Mouse (Mus musculus) T-helper 2 cell (primary cell): ENCODE results near the gene Asgr1.
"Not testable (repeated sequence)": the region's sequence is repeated elsewhere in the genome, so short reads cannot be mapped to it uniquely, and the experiment has no call there.

Experiments used
- in situ Hi-C: fragments of 300-600 bp; cut with MboI, MseI; formaldehyde crosslinking; loops from one replicate; pipeline ENCODE4 v1.15.1; 2025; ENCODE audit warnings: high pct_unique_total_duplicates

The Asgr1 gene

DNA sequence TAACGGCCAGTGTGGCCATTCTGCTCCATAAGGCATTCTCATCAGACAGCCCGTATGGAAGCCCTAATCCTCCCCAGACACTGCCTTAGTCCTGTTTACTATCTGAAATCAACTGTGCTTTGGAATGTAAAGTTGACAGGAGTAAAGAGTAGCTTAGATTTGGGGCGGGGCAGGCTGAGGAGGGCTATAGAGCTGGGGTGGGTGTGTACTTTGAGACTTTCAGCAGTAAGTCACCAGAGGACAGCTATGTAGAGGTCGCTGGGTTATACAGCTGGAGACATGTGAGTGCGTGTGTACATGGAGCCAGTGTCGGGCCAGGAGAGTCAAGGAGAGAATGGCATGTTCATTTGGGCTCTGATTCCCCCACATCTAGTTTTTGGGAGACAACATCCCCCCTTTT is 6.0 kb downstream of the Asgr1 start:
- in situ Hi-C loops, result loop anchor here (5.0 kb wide), 2 partner anchors 37 to 142 kb away; no protein-coding TSS in a partner anchor

DNA sequence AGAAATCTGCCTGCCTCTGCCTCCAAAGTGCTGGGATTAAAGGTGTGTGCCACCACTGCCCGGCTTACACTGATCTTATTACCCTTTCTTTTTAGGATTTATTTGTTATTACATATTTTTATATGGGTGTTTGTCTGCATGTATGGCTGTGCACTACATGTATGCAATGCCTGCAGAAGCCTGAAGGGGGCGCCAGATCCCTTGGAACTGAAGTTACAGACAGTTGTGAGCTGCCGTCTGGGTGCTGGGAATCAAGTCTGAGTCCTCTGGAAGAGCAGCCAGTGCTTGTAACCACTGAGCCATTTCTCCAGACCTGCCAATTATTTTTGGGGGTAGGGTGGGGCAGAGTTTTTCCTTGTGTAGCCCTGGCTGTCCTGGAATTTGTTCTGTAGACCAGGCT is 9.2 kb downstream of the Asgr1 start:
- in situ Hi-C loops, result no loop called here

GRCm38 (mm10) chr11:70066701-70067100 is 12.8 kb downstream of the Asgr1 start:
- in situ Hi-C loops, result no loop called here

DNA sequence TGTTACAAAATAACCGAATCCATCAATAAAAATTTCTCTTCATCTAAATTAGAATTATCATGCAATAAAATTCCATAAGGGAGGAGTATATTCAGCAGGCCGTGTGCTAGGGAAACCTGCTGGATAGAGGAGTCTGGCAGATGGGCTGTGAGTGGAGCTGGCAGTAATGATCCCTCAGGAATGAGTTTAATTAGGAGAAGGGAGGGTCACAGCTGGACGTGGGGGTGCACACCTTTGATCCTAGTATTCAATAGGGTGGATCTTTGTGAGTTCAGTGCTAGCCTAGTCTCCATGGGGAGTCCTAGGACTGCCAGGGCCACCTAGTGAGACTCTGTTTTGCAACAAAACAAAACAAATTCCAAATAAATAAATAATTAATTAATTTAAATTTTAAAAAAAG is 14.4 kb downstream of the Asgr1 start:
- in situ Hi-C loops, result no loop called here

DNA sequence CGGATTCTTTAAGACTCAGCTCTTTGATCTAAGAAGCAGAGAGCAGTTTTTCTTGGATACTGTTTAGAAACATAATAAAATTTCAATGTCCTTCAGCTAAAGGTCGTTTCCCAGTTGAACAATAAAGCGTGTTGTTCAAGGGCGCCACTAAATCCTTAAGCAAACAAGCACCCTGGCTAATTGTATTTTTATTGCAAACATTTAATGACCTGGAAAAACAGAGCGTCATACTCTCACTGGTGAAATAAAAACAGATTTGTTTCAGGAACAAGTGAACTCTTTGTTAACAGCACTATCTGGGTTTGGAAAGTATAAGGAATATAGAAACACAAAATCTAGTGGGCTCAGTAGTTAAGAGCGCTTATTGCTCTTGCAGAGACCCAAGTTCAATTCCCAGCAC is 16.2 kb downstream of the Asgr1 start:
- in situ Hi-C loops, result no loop called here

DNA sequence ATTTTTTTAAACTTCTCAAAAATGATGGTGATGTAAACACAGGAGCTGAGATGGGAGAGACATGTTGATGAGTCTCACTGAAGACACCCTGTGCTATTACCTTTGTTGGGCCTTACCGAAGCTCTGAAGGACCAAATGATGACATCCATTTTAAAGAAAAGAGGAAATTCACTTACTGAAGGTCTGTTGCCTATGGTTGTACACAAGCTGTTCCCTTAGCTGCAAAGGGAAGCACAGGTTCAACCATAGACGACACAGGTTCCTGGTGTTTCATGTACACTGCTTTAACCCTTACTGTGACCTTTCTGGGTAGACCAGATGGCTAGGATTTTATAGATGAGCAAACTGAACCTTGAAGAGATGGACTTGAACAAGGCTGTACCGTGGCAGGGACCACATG is 16.7 kb downstream of the Asgr1 start:
- in situ Hi-C loops, result not testable (repeated sequence)

DNA sequence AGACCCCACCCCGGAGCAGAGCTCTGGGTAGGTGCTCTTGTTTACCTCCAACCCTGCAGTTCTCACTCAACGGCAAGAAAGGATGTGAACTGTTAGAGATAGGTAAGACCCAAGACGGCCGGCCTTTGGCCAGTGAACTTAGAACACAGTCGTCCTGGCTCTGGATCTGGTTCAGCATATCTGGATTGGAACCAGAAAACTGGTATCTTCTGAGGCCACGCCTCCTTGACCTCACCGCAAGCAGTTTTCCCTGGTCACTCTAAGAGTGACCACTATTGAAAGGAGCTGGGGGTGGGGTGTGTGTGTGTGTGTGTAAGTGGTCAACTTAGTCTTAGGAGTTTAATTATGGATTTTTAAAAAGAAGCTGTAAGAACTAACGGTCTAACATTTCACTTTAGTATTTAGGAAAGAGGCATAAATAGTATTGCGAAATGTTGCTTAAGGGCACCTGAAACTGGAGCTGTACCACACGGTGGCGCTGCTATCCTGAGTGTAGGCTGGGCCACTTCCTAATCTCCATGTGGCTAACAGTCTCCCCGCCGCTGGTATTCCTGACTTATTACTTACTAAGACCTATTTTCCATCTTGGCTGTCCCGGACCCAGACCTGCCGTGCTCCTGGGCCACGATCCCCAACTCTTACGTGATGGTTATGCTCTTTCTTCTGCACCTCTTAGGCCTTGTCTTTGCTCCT is 20.6 kb downstream of the Asgr1 start:
- in situ Hi-C loops, result no loop called here

DNA sequence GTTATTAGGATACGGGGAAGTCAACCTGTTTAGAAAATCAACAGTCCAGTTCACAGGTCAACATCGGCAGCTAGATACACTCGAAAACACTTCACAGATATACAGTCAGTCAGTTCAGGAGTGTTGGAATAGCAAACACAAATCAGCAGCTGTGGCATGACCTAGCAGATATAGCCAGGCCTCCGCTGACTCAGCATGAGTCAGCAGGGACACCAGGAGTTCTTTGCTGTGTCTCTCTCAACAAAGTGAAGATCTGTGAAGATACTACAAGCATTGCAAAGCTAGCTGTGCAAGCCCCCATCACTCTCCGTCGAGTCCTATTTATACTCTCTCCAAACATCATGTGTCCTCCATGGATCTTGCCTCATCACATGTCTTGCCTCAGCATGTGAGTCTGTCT is 21.7 kb downstream of the Asgr1 start:
- in situ Hi-C loops, result no loop called here

DNA sequence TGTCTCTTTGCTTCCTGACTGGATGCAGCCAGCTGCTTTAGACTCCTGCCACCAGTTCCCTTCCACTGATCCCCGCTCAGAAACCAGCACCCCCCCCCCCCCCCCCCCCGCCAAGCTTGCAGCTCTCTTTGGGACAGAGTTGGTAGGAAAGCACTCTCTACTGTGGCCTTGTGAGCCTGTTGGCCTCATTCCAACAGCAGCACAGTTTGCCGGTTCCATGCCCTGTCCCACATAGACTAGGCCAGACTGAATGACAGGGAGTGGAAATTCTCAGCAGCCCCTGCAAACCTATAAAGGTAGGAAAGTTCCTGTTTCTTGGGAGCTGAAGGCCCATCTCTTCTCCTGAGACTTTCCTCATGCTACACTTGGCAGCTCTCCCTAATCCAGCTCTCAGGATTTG is 23.6 kb downstream of the Asgr1 start:
- in situ Hi-C loops, result no loop called here

DNA sequence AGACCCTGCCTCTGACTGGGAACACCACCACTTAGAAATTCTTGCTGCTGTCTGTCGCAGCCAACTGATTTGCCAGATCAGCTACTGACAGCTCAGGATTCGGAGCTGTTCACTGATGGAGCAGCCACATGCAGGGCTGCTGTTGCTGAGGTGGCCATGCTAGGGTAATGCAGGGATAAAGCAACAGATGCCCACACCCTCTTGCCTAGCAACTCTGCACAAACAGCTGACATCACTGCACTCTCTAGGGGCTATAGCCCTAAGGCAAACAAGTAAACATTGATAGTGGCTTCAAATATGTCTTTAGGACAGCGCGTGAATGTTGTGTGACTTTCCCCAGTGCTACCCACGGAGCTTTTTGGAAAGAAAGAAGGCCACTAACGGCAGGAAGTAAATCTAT is 25.3 kb downstream of the Asgr1 start:
- in situ Hi-C loops, result no loop called here

GRCm38 (mm10) chr11:70079928-70080327 is 26.0 kb downstream of the Asgr1 start:
- in situ Hi-C loops, result no loop called here

DNA sequence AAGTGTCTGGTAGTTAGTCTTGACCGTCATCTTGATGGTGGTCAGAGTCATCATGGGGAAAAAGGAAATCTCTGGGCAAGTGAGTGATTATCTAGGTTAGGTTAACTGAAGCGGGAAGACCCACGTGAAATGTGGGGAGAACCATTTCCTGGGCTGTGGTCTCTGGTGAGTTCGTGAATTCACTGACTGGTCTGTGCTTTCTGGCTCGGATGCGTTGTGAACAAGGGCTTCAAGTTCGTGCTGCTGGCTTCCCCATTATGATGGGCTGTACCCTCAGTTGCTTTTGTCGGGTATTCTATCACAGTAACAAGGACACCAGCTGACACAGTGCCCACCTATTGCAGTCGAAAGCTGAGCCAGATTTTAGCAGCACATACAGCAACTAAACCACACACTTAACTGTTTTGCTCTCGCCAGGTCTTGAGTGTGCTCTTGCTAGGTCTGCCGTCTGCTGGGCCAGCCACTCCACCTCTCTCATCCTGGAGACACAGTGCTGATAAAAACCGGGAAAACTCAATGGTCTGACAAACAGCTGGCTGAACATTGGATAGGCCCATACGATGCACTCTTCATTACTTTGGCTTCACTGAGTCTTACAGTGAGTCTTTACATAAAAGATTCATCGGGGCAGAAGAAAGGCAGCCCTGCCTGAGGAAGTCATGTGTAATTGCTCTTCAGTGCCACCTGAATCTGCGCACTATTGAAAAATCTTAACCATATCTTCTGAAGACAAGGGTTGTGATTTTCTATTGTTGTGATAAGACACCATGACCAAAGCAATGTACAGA is 27.1 kb downstream of the Asgr1 start:
- in situ Hi-C loops, result no loop called here

GRCm38 (mm10) chr11:70084563-70084962 is 30.7 kb downstream of the Asgr1 start:
- in situ Hi-C loops, result no loop called here

DNA sequence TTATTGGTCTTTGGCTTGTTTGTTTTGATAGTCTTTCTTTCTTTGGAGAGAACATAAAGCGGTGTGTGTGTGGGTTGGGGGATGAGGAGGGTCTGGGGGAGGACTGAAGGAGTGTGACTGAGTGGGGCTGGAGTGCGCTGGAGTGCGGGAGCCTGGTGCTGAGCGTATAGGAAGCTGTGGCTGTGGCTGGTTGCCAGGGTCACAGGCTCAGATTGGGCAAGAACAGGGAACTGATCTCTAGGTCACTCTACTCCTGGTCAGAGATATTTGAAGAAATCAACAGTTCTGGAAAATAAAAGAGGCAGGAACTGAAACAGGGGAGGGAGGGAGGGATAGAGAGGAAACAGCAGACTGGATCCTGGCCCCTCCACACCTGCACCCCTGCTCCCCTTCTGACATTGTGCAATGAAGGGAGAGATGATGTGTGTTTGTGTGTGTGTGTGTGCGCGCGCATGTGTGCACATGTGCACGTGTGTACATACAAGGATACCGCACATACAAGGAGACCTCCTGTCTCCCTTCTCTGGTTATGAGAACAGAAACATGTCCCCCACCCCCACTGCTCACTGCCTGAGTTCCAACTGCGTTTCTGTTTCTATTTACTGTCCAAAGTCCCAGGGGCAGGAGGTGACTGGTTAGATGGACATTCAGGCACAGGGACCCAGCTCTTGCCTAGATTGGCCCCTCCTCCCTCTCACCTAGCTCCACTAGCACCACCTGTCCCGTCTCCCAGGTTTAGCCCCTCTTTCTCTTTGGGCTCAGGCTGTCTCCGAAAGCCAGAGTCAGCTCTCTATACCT is 38.3 kb downstream of the Asgr1 start, which contains the start of gene Asgr2:
Asgr2 (plus strand) TSS at position 659 of the 798 bp plus-strand sequence.
- in situ Hi-C loops, result no loop called here

- in situ Hi-C loops, result loop anchor here (5.0 kb wide), 1 partner anchor 40 kb away; no protein-coding TSS in a partner anchor
These were observed 43.5 kb downstream of the Asgr1 start for GRCm38 (mm10) chr11:70097396-70097795.

- in situ Hi-C loops, result loop anchor here (5.0 kb wide), 1 partner anchor 42 kb away; no protein-coding TSS in a partner anchor
These were observed 45.2 kb downstream of the Asgr1 start for GRCm38 (mm10) chr11:70099102-70099501.

DNA sequence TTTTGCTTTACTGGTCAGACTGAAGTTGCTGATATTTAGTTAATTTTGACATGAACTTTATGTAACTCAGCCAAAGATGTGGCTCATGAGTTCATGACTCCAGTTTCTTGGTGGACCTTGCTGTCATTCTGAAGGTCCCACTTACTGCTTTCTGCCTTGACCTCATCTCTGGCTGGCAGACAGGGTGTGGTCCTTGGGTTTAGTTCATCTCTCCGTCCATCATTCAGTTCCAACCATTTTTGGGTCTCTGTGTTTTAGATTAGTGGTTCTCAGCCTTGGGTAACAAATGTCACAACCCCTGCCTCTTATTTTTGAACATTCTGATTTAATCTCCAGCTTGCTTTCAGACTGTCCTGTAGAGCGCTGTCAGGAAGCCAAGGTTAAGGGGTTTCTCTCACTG is 45.9 kb downstream of the Asgr1 start:
- in situ Hi-C loops, result loop anchor here (5.0 kb wide), 1 partner anchor 43 kb away; no protein-coding TSS in a partner anchor

DNA sequence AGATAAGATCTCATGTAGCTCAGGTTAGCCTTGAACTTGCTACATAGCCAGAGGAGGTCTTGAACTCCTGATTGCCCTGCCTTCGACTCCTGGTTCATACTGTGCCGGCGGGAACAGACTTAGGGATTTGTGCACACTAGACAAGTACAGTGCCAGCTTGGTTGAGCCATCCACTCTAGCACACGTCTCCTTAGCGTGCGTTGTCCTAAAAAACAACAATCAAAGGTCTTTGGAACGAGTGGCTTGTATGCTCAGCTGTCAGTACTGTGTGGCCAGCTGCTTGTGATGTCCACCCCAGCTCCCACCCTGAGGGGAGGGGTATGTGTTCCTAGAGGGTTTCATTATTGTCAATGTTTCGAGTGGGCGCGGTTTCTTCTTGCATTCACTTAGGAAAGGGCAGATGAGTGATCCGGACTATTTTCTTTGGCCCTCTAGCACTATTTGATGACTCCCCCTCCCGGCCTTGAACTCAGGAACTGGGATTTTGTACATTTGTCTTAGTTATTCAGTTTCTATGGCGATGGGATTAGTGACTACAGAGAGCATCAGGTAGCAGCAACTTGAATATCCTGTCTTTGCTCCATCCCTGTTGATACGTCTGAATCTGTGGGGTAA is 49.9 kb downstream of the Asgr1 start:
- in situ Hi-C loops, result no loop called here

DNA sequence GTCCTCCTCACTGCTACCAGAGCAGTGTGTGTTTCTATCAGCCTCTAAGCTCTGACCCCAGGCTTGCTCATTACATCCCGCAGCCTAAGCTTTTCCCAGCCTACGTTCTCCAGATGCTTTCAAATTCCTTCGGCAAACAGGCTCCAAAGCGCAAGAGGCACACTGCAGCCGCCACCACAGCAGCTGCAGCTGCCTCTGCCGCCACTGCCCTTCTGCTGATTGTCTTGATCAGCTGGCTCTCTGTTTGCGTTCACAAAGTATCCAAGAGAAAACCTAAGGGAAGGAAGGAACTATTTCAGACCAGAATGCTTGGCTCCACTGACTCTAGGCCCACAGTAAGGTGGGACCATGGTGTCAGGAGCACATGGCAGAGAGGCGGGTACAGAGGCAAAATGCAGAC is 53.2 kb downstream of the Asgr1 start:
- in situ Hi-C loops, result no loop called here
